17 mouse cellular contexts compared by ENCODE assay signal in genomic region chr16:94230909-94231575, GRCm38 (mm10).
"Had no signal": no experiment of that assay in that cellular context is flagged by ENCODE, and none has a peak within 500 bp of the region (broad histone marks: within the 10 kb centered on the region; RNA-seq: fewer than 3 reads in every experiment).

No protein-coding gene starts in this region.

- H3K4me2 ChIP-seq: lung, embryonic 14.5 days; midbrain, embryonic 11.5 days; midbrain, embryonic 13.5 days; midbrain, embryonic 15.5 days; neural tube, embryonic 12.5 days; stomach, embryonic 15.5 days had no signal

- H3K27me3 ChIP-seq: megakaryocyte, embryonic 14.5 days; stomach, embryonic 15.5 days had no signal

- H3K4me1 ChIP-seq: stomach, embryonic 15.5 days had no signal

- H3K27ac ChIP-seq: macrophage; midbrain, embryonic 13.5 days; midbrain, embryonic 15.5 days; neural tube, embryonic 12.5 days; stomach, embryonic 15.5 days; stomach, postnatal 0 days had no signal

- H3K9me3 ChIP-seq: midbrain, embryonic 13.5 days; midbrain, embryonic 15.5 days; neural tube, embryonic 12.5 days; stomach, embryonic 15.5 days had no signal

- DNase-seq: lung, adult 18-20 months; lung, embryonic 14.5 days; lung, postnatal 10 days; retina, postnatal 1 day; right cerebral cortex, adult 18-20 months; right cerebral cortex, postnatal 25 days; thymus, adult 2 months; thymus, postnatal 25 days; thymus, postnatal 4 days had no signal

- ATAC-seq: midbrain, embryonic 13.5 days; midbrain, embryonic 15.5 days had no signal

- H3K9ac ChIP-seq: lung, embryonic 14.5 days; midbrain, embryonic 13.5 days; midbrain, embryonic 15.5 days; neural tube, embryonic 12.5 days; stomach, embryonic 15.5 days had no signal

- H3K36me3 ChIP-seq: midbrain, embryonic 15.5 days; neural tube, embryonic 12.5 days; stomach, embryonic 15.5 days had no signal

- H3K4me3 ChIP-seq: megakaryocyte, embryonic 14.5 days; midbrain, embryonic 13.5 days; midbrain, embryonic 15.5 days; neural tube, embryonic 12.5 days; stomach, embryonic 15.5 days had no signal
